Mouse (Mus musculus) embryonic stem cell, embryonic (primary cell): ENCODE measurements around the gene Fgfr2.

Experiments used
- CTCF ChIA-PET, 4 experiments: fragments of 300-600 bp in 2 of 4; fragments of 350-600 bp in 2 of 4; sonication (Branson Sonifier 250); formaldehyde crosslinking; loops; one replicate each; lab custom pipeline; 2022; ENCODE audit warnings: inconsistent platforms in 2 of 4; lab: Charles Lee
- POLR2A ChIA-PET, 4 experiments: fragments of 300-600 bp in 2 of 4; fragments of 350-600 bp in 2 of 4; sonication (Branson Sonifier 250); formaldehyde crosslinking; loops; one replicate each; lab custom pipeline; 2022; ENCODE audit warnings: antibody characterized with exemption in 4 of 4, inconsistent platforms in 1 of 4; lab: Charles Lee

Fgfr2 gene

GRCm38 (mm10) chr7:132244637-132245036, 878.5 kb downstream of the Fgfr2 start:
- ChIA-PET CTCF (no interaction called here), POLR2A (interaction anchor here in 1 of 4 experiments (0.7 kb wide), 1 partner anchor 332 kb away, joined by 3 read pairs; the partner anchor contains the start of gene Oat)

- ChIA-PET CTCF (interaction anchor here in 3 of 4 experiments (0.6 to 1.5 kb wide), 5 partner anchors 87 to 655 kb away, joined by 3 to 6 read pairs (median 5); no protein-coding TSS in a partner anchor), POLR2A (interaction anchor here in 2 of 4 experiments (0.5 to 1.4 kb wide), 10 partner anchors 10 to 1198 kb away, joined by 3 to 5 read pairs (median 3); partner anchors contain the start of genes Chst15 (in 1 of the 2), Oat (in 1 of the 2) and Zranb1 (in 1 of the 2))
Measured at GRCm38 (mm10) chr7:132243225-132243624, 879.9 kb downstream of the Fgfr2 start.

- ChIA-PET CTCF (interaction anchor here in 3 of 4 experiments (0.6 to 1.5 kb wide), 5 partner anchors 87 to 656 kb away, joined by 3 to 6 read pairs (median 5); no protein-coding TSS in a partner anchor), POLR2A (interaction anchor here in 2 of 4 experiments (0.5 to 1.4 kb wide), 10 partner anchors 9 to 1198 kb away, joined by 3 to 5 read pairs (median 3); partner anchors contain the start of genes Chst15 (in 1 of the 2), Oat (in 1 of the 2) and Zranb1 (in 1 of the 2))
Measured at GRCm38 (mm10) chr7:132242617-132243141, 880.5 kb downstream of the Fgfr2 start.

- POLR2A ChIA-PET, result no interaction called here
- CTCF ChIA-PET, result interaction anchor here in 1 of 4 experiments (1.0 kb wide), 1 partner anchor 188 kb away, joined by 4 read pairs; no protein-coding TSS in a partner anchor
Measured at GRCm38 (mm10) chr7:132238921-132239320, 884.2 kb downstream of the Fgfr2 start.

- ChIA-PET CTCF (interaction anchor here in 2 of 4 experiments (0.5 to 1.5 kb wide), 5 partner anchors 38 to 660 kb away, joined by 3 to 5 read pairs (median 4); no protein-coding TSS in a partner anchor), POLR2A (interaction anchor here in 2 of 4 experiments (1.0 to 1.2 kb wide), 2 partner anchors 79 to 333 kb away, joined by 3 read pairs; partner anchors contain the start of gene Chst15 (in 1 of the 2))
Measured at GRCm38 (mm10) chr7:132237191-132237590, 886.0 kb downstream of the Fgfr2 start.

GRCm38 (mm10) chr7:132236789-132237188, 886.4 kb downstream of the Fgfr2 start:
- ChIA-PET CTCF (interaction anchor here in 2 of 4 experiments (0.6 to 1.5 kb wide), 5 partner anchors 235 to 660 kb away, joined by 3 to 4 read pairs (median 3); no protein-coding TSS in a partner anchor), POLR2A (interaction anchor here in 2 of 4 experiments (0.6 to 1.2 kb wide), 3 partner anchors 79 to 333 kb away, joined by 3 to 4 read pairs (median 3); partner anchors contain the start of gene Chst15 (in 2 of the 2))

GRCm38 (mm10) chr7:132234250-132234649, 888.9 kb downstream of the Fgfr2 start:
- ChIA-PET CTCF (interaction anchor here in 3 of 4 experiments (0.6 to 1.9 kb wide), 9 partner anchors 21 to 889 kb away, joined by 3 to 6 read pairs (median 4); partner anchors contain the start of gene Fgfr2 (in 1 of the 3)), POLR2A (interaction anchor here in 2 of 4 experiments (1.4 to 1.5 kb wide), 2 partner anchors 8 to 10 kb away, joined by 3 to 4 read pairs; no protein-coding TSS in a partner anchor)

- ChIA-PET POLR2A (interaction anchor here in 2 of 4 experiments (1.4 to 1.5 kb wide), 2 partner anchors 9 to 10 kb away, joined by 3 to 4 read pairs; no protein-coding TSS in a partner anchor), CTCF (interaction anchor here in 3 of 4 experiments (0.6 to 1.9 kb wide), 7 partner anchors 20 to 318 kb away, joined by 3 to 6 read pairs (median 4); no protein-coding TSS in a partner anchor)
Measured at GRCm38 (mm10) chr7:132233732-132234131, 889.4 kb downstream of the Fgfr2 start.

- CTCF ChIA-PET, result interaction anchor here in 1 of 4 experiments (1.9 kb wide), 1 partner anchor 19 kb away, joined by 6 read pairs; no protein-coding TSS in a partner anchor
- POLR2A ChIA-PET, result interaction anchor here in 1 of 4 experiments (1.5 kb wide), 1 partner anchor 10 kb away, joined by 4 read pairs; no protein-coding TSS in a partner anchor
Measured at GRCm38 (mm10) chr7:132232937-132233336, 890.2 kb downstream of the Fgfr2 start.

- CTCF ChIA-PET, result no interaction called here
- POLR2A ChIA-PET, result interaction anchor here in 1 of 4 experiments (0.6 kb wide), 1 partner anchor 254 kb away, joined by 3 read pairs; no protein-coding TSS in a partner anchor
Measured at GRCm38 (mm10) chr7:132231476-132231875, 891.7 kb downstream of the Fgfr2 start.

- ChIA-PET POLR2A (no interaction called here), CTCF (no interaction called here)
Measured at GRCm38 (mm10) chr7:132230961-132231360, 892.2 kb downstream of the Fgfr2 start.

GRCm38 (mm10) chr7:132227075-132227640, 896.0 kb downstream of the Fgfr2 start:
- CTCF ChIA-PET, result interaction anchor here (0.7 to 1.2 kb wide), 7 partner anchors 14 to 411 kb away, joined by 3 to 8 read pairs (median 3); no protein-coding TSS in a partner anchor
- POLR2A ChIA-PET, result interaction anchor here in 1 of 4 experiments (0.6 kb wide), 1 partner anchor 670 kb away, joined by 3 read pairs; no protein-coding TSS in a partner anchor

GRCm38 (mm10) chr7:132226379-132227074, 896.6 kb downstream of the Fgfr2 start:
- ChIA-PET CTCF (interaction anchor here (0.7 to 1.4 kb wide), 7 partner anchors 13 to 412 kb away, joined by 3 to 8 read pairs (median 3); no protein-coding TSS in a partner anchor), POLR2A (no interaction called here)

- CTCF ChIA-PET, result interaction anchor here in 1 of 4 experiments (0.7 kb wide), 1 partner anchor 10 kb away, joined by 3 read pairs; no protein-coding TSS in a partner anchor
- POLR2A ChIA-PET, result no interaction called here
Measured at GRCm38 (mm10) chr7:132223452-132224141, 899.6 kb downstream of the Fgfr2 start.

- ChIA-PET POLR2A (interaction anchor here in 2 of 4 experiments (0.6 to 1.2 kb wide), 3 partner anchors 35 to 289 kb away, joined by 3 to 7 read pairs (median 4); no protein-coding TSS in a partner anchor), CTCF (interaction anchor here (0.5 to 3.0 kb wide), 28 partner anchors 10 to 843 kb away, joined by 3 to 23 read pairs (median 4); partner anchors contain the start of genes Cpxm2 (in 1 of the 4) and Pstk (in 1 of the 4))
Measured at GRCm38 (mm10) chr7:132214031-132214430, 909.1 kb downstream of the Fgfr2 start.

- ChIA-PET POLR2A (interaction anchor here in 1 of 4 experiments (1.2 kb wide), 1 partner anchor 289 kb away, joined by 7 read pairs; no protein-coding TSS in a partner anchor), CTCF (interaction anchor here (0.5 to 3.0 kb wide), 32 partner anchors 10 to 842 kb away, joined by 3 to 23 read pairs (median 4); partner anchors contain the start of genes Cpxm2 (in 1 of the 4) and Pstk (in 1 of the 4))
Measured at GRCm38 (mm10) chr7:132213460-132213859, 909.7 kb downstream of the Fgfr2 start.
